Mouse (Mus musculus) cerebellum, adult 11 months (tissue): Measurements from ENCODE around the gene Barx1.

Source experiments
- DNase-seq: peaks from one replicate; pipeline ENCODE4 v3.0.0; 2022

Gene Barx1

GRCm38 (mm10) chr13:48662431-48663143, at the start of gene Barx1:
Gene Barx1, plus strand, starts transcription at chr13:48662998.
- DNase-seq, result no peak

- DNase-seq, result no peak
Measured at GRCm38 (mm10) chr13:48614525-48614924, 48.3 kb upstream of the Barx1 start.

GRCm38 (mm10) chr13:48617774-48618173, 45.0 kb upstream of the Barx1 start:
- no peak for DNase-seq

- no peak for DNase-seq
Measured at GRCm38 (mm10) chr13:48618890-48619289, 43.9 kb upstream of the Barx1 start.

- DNase-seq, result no peak
Measured at GRCm38 (mm10) chr13:48624968-48625398, 37.8 kb upstream of the Barx1 start.

- peak; percentile 95 for DNase-seq
Measured at GRCm38 (mm10) chr13:48625433-48626184, 37.2 kb upstream of the Barx1 start, which contains the start of gene Ptpdc1. Gene Ptpdc1, minus strand, starts transcription at chr13:48625664.

GRCm38 (mm10) chr13:48631691-48632090, 31.1 kb upstream of the Barx1 start:
- no peak for DNase-seq

- DNase-seq, result no peak
Measured at GRCm38 (mm10) chr13:48637706-48638105, 25.1 kb upstream of the Barx1 start.

- peak; percentile 26 for DNase-seq
Measured at GRCm38 (mm10) chr13:48639570-48639969, 23.2 kb upstream of the Barx1 start.

- no peak for DNase-seq
Measured at GRCm38 (mm10) chr13:48643072-48643471, 19.7 kb upstream of the Barx1 start.

- no peak for DNase-seq
Measured at GRCm38 (mm10) chr13:48643991-48644390, 18.8 kb upstream of the Barx1 start.

GRCm38 (mm10) chr13:48646696-48647095, 16.1 kb upstream of the Barx1 start:
- DNase-seq, result no peak

- DNase-seq, result no peak
Measured at GRCm38 (mm10) chr13:48650615-48651014, 12.2 kb upstream of the Barx1 start.

GRCm38 (mm10) chr13:48651132-48652065, 11.4 kb upstream of the Barx1 start:
- no peak for DNase-seq

- peak; percentile 70 for DNase-seq
Measured at GRCm38 (mm10) chr13:48653788-48654770, 8.7 kb upstream of the Barx1 start.

- peak; percentile 40 for DNase-seq
Measured at GRCm38 (mm10) chr13:48655637-48656036, 7.2 kb upstream of the Barx1 start.

GRCm38 (mm10) chr13:48657791-48658190, 5.0 kb upstream of the Barx1 start:
- no peak for DNase-seq

GRCm38 (mm10) chr13:48658588-48659253, 4.1 kb upstream of the Barx1 start:
- DNase-seq, result no peak

GRCm38 (mm10) chr13:48659254-48660220, 3.3 kb upstream of the Barx1 start:
- no peak for DNase-seq

- DNase-seq, result no peak
Measured at GRCm38 (mm10) chr13:48660221-48660734, 2.5 kb upstream of the Barx1 start.
